Mouse (Mus musculus) CH12.LX (cell line): ENCODE results near the gene Prrc2b. TPM values are rescaled to one million over a fixed set of nuclear protein-coding genes. Genes with fewer than 3 reads are reported as not detected.

Source experiments
- DNase-seq: peaks from one replicate; pipeline ENCODE4 v3.0.0-alpha.2; 2013; ENCODE audit errors: extremely low read depth
- H3K27ac ChIP-seq: 2 replicates; pipeline ENCODE4 v1.5.1; 2012; ENCODE audit warnings: low read depth, mild to moderate bottlenecking, control low read depth, moderate library complexity; ENCODE audit not compliant: insufficient read depth
- H3K27me3 ChIP-seq: replicated peaks from 2 replicates; pipeline ENCODE3; 2012; ENCODE audit warnings: inconsistent platforms
- H3K36me3 ChIP-seq, 2 experiments: replicated peaks in 1 of 2; 2 replicates each; pipeline versions ENCODE3 to v1.6.1; 2012; ENCODE audit warnings: inconsistent platforms in 1 of 2, low read length in 1 of 2, mild to moderate bottlenecking in 1 of 2, mixed read lengths in 1 of 2, moderate library complexity in 1 of 2; ENCODE audit not compliant: control insufficient read depth in 1 of 2, insufficient read depth in 1 of 2
- H3K4me1 ChIP-seq, 2 experiments: 2 replicates each; pipeline ENCODE4 v1.6.1; 2012; ENCODE audit warnings: inconsistent platforms in 1 of 2, moderate library complexity in 1 of 2; ENCODE audit not compliant: insufficient read depth in 2 of 2, control insufficient read depth in 1 of 2
- H3K4me2 ChIP-seq: 2 replicates; pipeline ENCODE4 v1.6.1; 2012; ENCODE audit warnings: low read depth, mild to moderate bottlenecking, control low read depth; ENCODE audit not compliant: poor library complexity, insufficient read depth, severe bottlenecking
- H3K4me3 ChIP-seq, 3 experiments: fragments of 150-350 bp in 1 of 3; sonication (generic) in 1 of 3; replicated peaks in 1 of 3; 2 replicates each; pipeline versions ENCODE3 to v1.5.1; 2011 to 2012; ENCODE audit warnings: low read depth in 2 of 3, low read length in 2 of 3, mild to moderate bottlenecking in 2 of 3, moderate library complexity in 2 of 3, control low read depth in 1 of 3, improper control_type of control experiment in 1 of 3, inconsistent platforms in 1 of 3, mixed read lengths in 1 of 3; ENCODE audit not compliant: poor library complexity in 1 of 3
- H3K79me2 ChIP-seq: replicated peaks from 2 replicates; pipeline ENCODE4 v1.6.1; 2012; ENCODE audit warnings: mild to moderate bottlenecking, moderate library complexity; ENCODE audit not compliant: control insufficient read depth, poor library complexity, insufficient read depth, severe bottlenecking; ENCODE audit errors: extremely low read depth
- H3K9ac ChIP-seq: 2 replicates; pipeline ENCODE4 v1.6.1; 2012; ENCODE audit warnings: low read depth, mild to moderate bottlenecking, control low read depth, moderate library complexity; ENCODE audit not compliant: insufficient read depth
- H3K9me3 ChIP-seq: replicated peaks from 2 replicates; pipeline ENCODE3; 2012; ENCODE audit warnings: low read length, inconsistent platforms, mixed read lengths
- BHLHE40 ChIP-seq: IDR thresholded peaks from 2 replicates; pipeline ENCODE4 v1.6.1; 2011; ENCODE audit warnings: mild to moderate bottlenecking, low read depth, low read length, improper control_type of control experiment
- CHD1 ChIP-seq: IDR thresholded peaks from 2 replicates; pipeline ENCODE4 v1.6.1; 2012; ENCODE audit warnings: low read depth, low read length, improper control_type of control experiment, inconsistent platforms
- ELF1 ChIP-seq: IDR thresholded peaks from 2 replicates; pipeline ENCODE4 v1.6.1; 2014; ENCODE audit warnings: low read depth, mild to moderate bottlenecking, inconsistent platforms, low read length, improper control_type of control experiment
- ETS1 ChIP-seq: conservative IDR thresholded peaks from 2 replicates; pipeline ENCODE4 v1.6.1; 2012; ENCODE audit warnings: low read depth, mild to moderate bottlenecking, inconsistent platforms, low read length, improper control_type of control experiment, moderate library complexity
- GABPA ChIP-seq: IDR thresholded peaks from 2 replicates; pipeline ENCODE4 v1.6.1; 2012; ENCODE audit warnings: low read depth, low read length, improper control_type of control experiment, inconsistent platforms; ENCODE audit not compliant: insufficient replicate concordance
- IRF4 ChIP-seq: IDR thresholded peaks from 2 replicates; pipeline ENCODE4 v1.6.1; 2014; ENCODE audit warnings: low read depth, mild to moderate bottlenecking, inconsistent platforms, low read length, improper control_type of control experiment
- MXI1 ChIP-seq: IDR thresholded peaks from 2 replicates; pipeline ENCODE4 v1.6.1; 2011; ENCODE audit warnings: mild to moderate bottlenecking, low read depth, low read length, improper control_type of control experiment
- MYC ChIP-seq: IDR thresholded peaks from 2 replicates; pipeline ENCODE4 v1.6.1; 2011; ENCODE audit warnings: low read depth, mild to moderate bottlenecking, improper control_type of control experiment, low read length
- NELFE ChIP-seq: IDR thresholded peaks from 2 replicates; pipeline ENCODE4 v1.6.1; 2011; ENCODE audit warnings: low read depth, low read length, improper control_type of control experiment
- NRF1 ChIP-seq: IDR thresholded peaks from 2 replicates; pipeline ENCODE4 v1.6.1; 2014; ENCODE audit warnings: low read depth, mild to moderate bottlenecking, inconsistent platforms, low read length, improper control_type of control experiment, moderate library complexity
- POLR2A ChIP-seq: IDR thresholded peaks from 2 replicates; pipeline ENCODE4 v1.6.1; 2011; ENCODE audit warnings: low read depth, mild to moderate bottlenecking, improper control_type of control experiment, low read length
- RAD21 ChIP-seq: IDR thresholded peaks from 2 replicates; pipeline ENCODE4 v1.6.1; 2011; ENCODE audit warnings: low read depth, mild to moderate bottlenecking, low read length, improper control_type of control experiment, moderate library complexity
- SIN3A ChIP-seq: IDR thresholded peaks from 2 replicates; pipeline ENCODE4 v1.6.1; 2012; ENCODE audit warnings: low read length, improper control_type of control experiment, inconsistent platforms
- UBTF ChIP-seq: IDR thresholded peaks from 2 replicates; pipeline ENCODE4 v1.6.1; 2012; ENCODE audit warnings: low read depth, mild to moderate bottlenecking, inconsistent platforms, low read length, improper control_type of control experiment, moderate library complexity
- USF2 ChIP-seq: conservative IDR thresholded peaks from 2 replicates; pipeline ENCODE4 v1.6.1; 2011; ENCODE audit warnings: low read depth, low read length, improper control_type of control experiment
- ZMIZ1 ChIP-seq: IDR thresholded peaks from 2 replicates; pipeline ENCODE4 v1.6.1; 2012; ENCODE audit warnings: low read depth, mild to moderate bottlenecking, inconsistent platforms, low read length, improper control_type of control experiment
- ZNF384 ChIP-seq: IDR thresholded peaks from 2 replicates; pipeline ENCODE4 v1.6.1; 2012; ENCODE audit warnings: low read depth, low read length, improper control_type of control experiment, inconsistent platforms
- dilution Hi-C: fragments of 300-500 bp; cut with MboI; formaldehyde crosslinking; loops from 2 replicates; pipeline ENCODE4 v1.14.3; 2020; ENCODE audit warnings: low sequenced_read_pairs; ENCODE audit not compliant: extremely low pct_unique_long_range_greater_than_20kb, extremely low pct_ligation_motif_present
- in situ Hi-C: fragments of 300-500 bp; cut with MboI; formaldehyde crosslinking; loops from 3 replicates; pipeline ENCODE4 v1.14.3; 2019; ENCODE audit warnings: low sequenced_read_pairs, low pct_ligation_motif_present, low pct_unique_long_range_greater_than_20kb, mixed read lengths
- polyA plus RNA-seq: library from polyadenylated mRNA; unstranded; fragments of >175 nt; gene quantifications from 2 replicates; pipeline ENCODE4 v1.2.1, GENCODE M21; 2012; ENCODE audit warnings: low read depth; ENCODE audit not compliant: insufficient read length
- total RNA-seq, 2 experiments: library from RNA; depleted of rRNA; stranded (reverse); fragments of 300-350 nt in 1 of 2; fragments of >200 nt in 1 of 2; gene quantifications; 2 replicates each; pipeline ENCODE4 v1.2.3; 2012 to 2014

Prrc2b gene
- total and polyA plus RNA-seq, 3 experiments, result 7.6 to 59.9 (median 42.2) TPM

GRCm38 (mm10) chr2:32152367-32153034 lies 1.6 kb downstream of the Prrc2b start:
- H3K4me3 ChIP-seq, result peak overlapping the region; percentile 73 to 79 (median 76)
- peak overlapping the region; percentile 84 for H3K9ac ChIP-seq
- no peaks in the 10 kb centered on the region for H3K27me3 ChIP-seq
- H3K9me3 ChIP-seq, result no peaks in the 10 kb centered on the region
- no peak for DNase-seq
- H3K4me1 ChIP-seq, result peaks cover 14 to 35% of the 10 kb centered on the region in 2 experiments
- peak overlapping the region; percentile 87 for H3K4me2 ChIP-seq
- H3K36me3 ChIP-seq, result peaks cover 0 to 15% of the 10 kb centered on the region in 2 experiments
- TF ChIP-seq UBTF (peak; percentile 32; the same call in 1 of the 2 replicates), ZMIZ1 (0 out of 2 replicates have a peak, but pooled peaks have one; percentile 4), IRF4 (0 out of 2 replicates have a peak, but pooled peaks have one; percentile 3), MYC (no peak), ETS1 (0 out of 2 replicates have a peak, but pooled peaks have one; percentile 30), NELFE (no peak), BHLHE40 (0 out of 2 replicates have a peak, but pooled peaks have one; percentile 18), SIN3A (no peak)
- H3K79me2 ChIP-seq, result peaks cover 62% of the 10 kb centered on the region
- dilution Hi-C loops, result no loop called here
- H3K27ac ChIP-seq, result peak overlapping the region; percentile 92
- in situ Hi-C loops, result no loop called here

- dilution Hi-C loops, result no loop called here
- H3K27ac ChIP-seq, result peak overlapping the region; percentile 92
- in situ Hi-C loops, result no loop called here
These were observed 2.3 kb downstream of the Prrc2b start for GRCm38 (mm10) chr2:32153041-32153790.

GRCm38 (mm10) chr2:32153791-32154119 lies 2.9 kb downstream of the Prrc2b start:
- DNase-seq, result no peak
- in situ Hi-C loops, result no loop called here
- Histone ChIP-seq H3K36me3 (peaks cover 0 to 21% of the 10 kb centered on the region in 2 experiments), H3K4me3 (peak overlapping the region; percentile 41 to 79 (median 76)), H3K4me1 (peaks cover 15 to 43% of the 10 kb centered on the region in 2 experiments), H3K9ac (peak overlapping the region; percentile 84), H3K4me2 (peak overlapping the region; percentile 87), H3K27ac (peak overlapping the region; percentile 71; the same call in 1 of the 2 replicates), H3K9me3 (no peaks in the 10 kb centered on the region), H3K79me2 (peaks cover 74% of the 10 kb centered on the region), H3K27me3 (no peaks in the 10 kb centered on the region)
- dilution Hi-C loops, result no loop called here
- TF ChIP-seq RAD21, result no peak
- no peak for TF ChIP-seq ELF1
- TF ChIP-seq NRF1, result no peak
- TF ChIP-seq CHD1, result no peak; the same call in 1 of the 2 replicates
- no peak for TF ChIP-seq USF2
- peak; percentile 74 for TF ChIP-seq ZNF384
- no peak for TF ChIP-seq IRF4
- TF ChIP-seq SIN3A, result 0 out of 2 replicates have a peak, but pooled peaks have one; percentile 23
- TF ChIP-seq UBTF, result no peak
- no peak for TF ChIP-seq GABPA

More at GRCm38 (mm10) chr2:32153041-32153790, 2.3 kb downstream of the Prrc2b start:
- peaks cover 0 to 16% of the 10 kb centered on the region in 2 experiments for H3K36me3 ChIP-seq
- peak overlapping the region; percentile 87 for H3K4me2 ChIP-seq
- H3K79me2 ChIP-seq, result peaks cover 69% of the 10 kb centered on the region
- H3K4me3 ChIP-seq, result peak overlapping the region; percentile 73 to 79 (median 76)
- DNase-seq, result no peak
- H3K4me1 ChIP-seq, result peaks cover 12 to 37% of the 10 kb centered on the region in 2 experiments
- peak overlapping the region; percentile 84 for H3K9ac ChIP-seq
- TF ChIP-seq MXI1 (peak; percentile 36; the same call in 1 of the 2 replicates), CHD1 (no peak), MYC (no peak), POLR2A (peak; percentile 43; the same call in 1 of the 2 replicates)
- no peaks in the 10 kb centered on the region for H3K27me3 ChIP-seq
- H3K9me3 ChIP-seq, result no peaks in the 10 kb centered on the region
